Mouse (Mus musculus): ENCODE measurements around the gene Flad1.

DNA sequence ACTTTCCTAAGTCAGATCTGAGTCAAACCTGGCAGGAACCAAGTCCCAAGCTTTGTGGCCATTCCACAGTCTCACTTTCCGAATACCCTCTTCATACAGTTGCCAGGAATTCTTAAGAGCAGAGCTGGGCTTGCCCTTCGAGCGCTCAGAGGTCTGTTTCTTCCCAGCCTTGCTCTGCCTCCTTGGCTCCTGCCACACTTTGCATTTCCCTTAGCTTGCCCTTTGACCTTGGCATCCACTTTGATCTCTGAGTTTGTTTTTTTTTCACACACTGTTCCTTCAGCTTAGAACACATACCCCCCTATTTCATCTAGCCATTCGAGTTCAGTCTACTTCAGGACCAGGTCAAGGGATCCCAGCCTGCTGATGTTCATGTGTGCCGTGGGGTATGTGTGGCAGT lies 60.4 kb downstream of the Flad1 start:
- TF ChIP-seq POLR2A (IDR thresholded peaks at IDR 0.05; ENCODE audit: control insufficient read depth, low read depth, low read length) = no peak
- TF ChIP-seq CTCF (IDR thresholded peaks at IDR 0.05; ENCODE audit: control insufficient read depth, insufficient read depth, insufficient replicate concordance, low read depth, low read length) = no peak
